Mouse (Mus musculus) neutrophil, adult 5-6 weeks (primary cell): ENCODE measurements around the gene Cd8b1. TPM values are rescaled to one million over a fixed set of nuclear protein-coding genes. Genes with fewer than 3 reads are reported as not detected.

Experiments used
- ATAC-seq: fragments of 151-379, 151-347 bp; 2 replicates; pipeline ENCODE4 v1.8.0; 2017; ENCODE audit warnings: mild to moderate bottlenecking, moderate TSS enrichment; ENCODE audit not compliant: insufficient number of reproducible peaks, poor library complexity, low FRiP score, severe bottlenecking; ENCODE audit errors: extremely low read depth
- total RNA-seq: library from RNA; stranded (forward); fragments of 200-1000 nt; gene quantifications from 2 replicates; pipeline ENCODE4 v1.2.3, GENCODE M21; 2017

Cd8b1 gene
- total RNA-seq, 1 experiment from 2014 or later = 47.8 TPM

GRCm38 (mm10) chr6:71339351-71339750, 16.8 kb downstream of the Cd8b1 start:
- ATAC-seq = no peak

DNA sequence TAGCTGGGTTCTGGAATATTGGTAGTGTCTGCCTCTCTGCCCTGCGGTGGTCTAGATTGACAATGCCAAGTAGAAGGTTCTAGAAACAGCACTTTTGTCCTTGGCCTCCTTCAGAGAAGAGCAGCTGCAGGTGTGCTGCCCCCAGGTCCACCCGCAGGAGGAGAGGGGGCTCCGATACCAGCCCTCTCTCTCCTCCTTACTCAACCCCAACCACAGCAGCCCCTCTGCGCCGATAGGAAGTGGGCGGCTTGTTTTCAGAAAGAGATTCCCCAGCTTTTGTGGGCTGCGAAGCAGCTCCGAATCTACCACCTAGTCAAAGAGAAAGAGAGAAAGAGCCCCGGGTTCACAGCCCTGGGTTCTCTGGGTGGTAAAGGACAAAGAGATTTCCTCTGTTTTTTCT, 18.6 kb downstream of the Cd8b1 start:
- no peak for ATAC-seq

- no peak for ATAC-seq
Observed at GRCm38 (mm10) chr6:71348006-71348405, 25.4 kb downstream of the Cd8b1 start.

GRCm38 (mm10) chr6:71351201-71351600, 28.6 kb downstream of the Cd8b1 start:
- no peak for ATAC-seq

GRCm38 (mm10) chr6:71352201-71352600, 29.6 kb downstream of the Cd8b1 start:
- no peak for ATAC-seq

GRCm38 (mm10) chr6:71352866-71353427, 30.4 kb downstream of the Cd8b1 start:
- no peak for ATAC-seq

DNA sequence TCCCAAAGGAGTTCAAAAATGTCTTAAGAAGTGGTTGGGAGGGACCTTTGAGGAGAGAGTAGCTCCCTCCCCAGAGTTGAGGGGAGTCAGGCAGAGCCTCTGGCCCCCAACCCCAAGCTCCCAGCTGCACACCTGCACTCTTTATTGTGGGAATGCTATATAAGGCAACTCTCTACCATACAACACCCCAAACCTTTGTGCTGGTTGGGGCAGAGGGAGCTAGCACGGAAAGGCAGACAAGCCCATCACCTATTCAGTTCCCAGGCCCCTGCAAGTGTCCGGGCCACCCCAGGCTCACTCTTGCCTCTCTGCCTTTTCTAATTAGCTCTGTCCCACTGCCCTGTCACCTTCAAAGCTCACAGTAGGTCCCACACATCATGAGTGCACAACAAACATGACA, 31.1 kb downstream of the Cd8b1 start:
- no peak for ATAC-seq

- ATAC-seq = no peak
Observed at GRCm38 (mm10) chr6:71357493-71357892, 34.9 kb downstream of the Cd8b1 start.

GRCm38 (mm10) chr6:71360221-71360620, 37.6 kb downstream of the Cd8b1 start:
- no peak for ATAC-seq

GRCm38 (mm10) chr6:71360751-71361150, 38.2 kb downstream of the Cd8b1 start:
- ATAC-seq = no peak

- ATAC-seq = no peak
Observed at GRCm38 (mm10) chr6:71361156-71361670, 38.6 kb downstream of the Cd8b1 start.

DNA sequence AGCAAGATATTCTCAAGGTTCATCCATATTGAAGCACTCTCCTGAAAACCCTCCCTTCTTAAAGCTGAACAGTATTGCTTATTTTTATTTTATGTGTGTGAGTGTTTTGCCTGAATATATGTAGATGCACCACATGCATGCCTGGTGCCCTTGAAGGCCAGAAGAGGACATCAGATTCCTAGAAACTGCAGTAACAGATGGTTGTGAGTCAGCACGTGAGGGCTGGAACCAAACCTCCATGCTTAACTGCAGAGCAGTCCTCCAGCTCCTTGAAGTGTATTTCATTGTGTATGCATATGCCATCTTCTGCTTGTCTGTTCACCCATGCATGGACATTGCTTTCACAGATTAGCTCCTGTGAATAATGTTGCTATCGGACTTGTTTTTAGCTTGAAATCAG, 41.4 kb downstream of the Cd8b1 start:
- ATAC-seq = no peak

- no peak for ATAC-seq
Observed at GRCm38 (mm10) chr6:71369416-71369815, 46.8 kb downstream of the Cd8b1 start.

DNA sequence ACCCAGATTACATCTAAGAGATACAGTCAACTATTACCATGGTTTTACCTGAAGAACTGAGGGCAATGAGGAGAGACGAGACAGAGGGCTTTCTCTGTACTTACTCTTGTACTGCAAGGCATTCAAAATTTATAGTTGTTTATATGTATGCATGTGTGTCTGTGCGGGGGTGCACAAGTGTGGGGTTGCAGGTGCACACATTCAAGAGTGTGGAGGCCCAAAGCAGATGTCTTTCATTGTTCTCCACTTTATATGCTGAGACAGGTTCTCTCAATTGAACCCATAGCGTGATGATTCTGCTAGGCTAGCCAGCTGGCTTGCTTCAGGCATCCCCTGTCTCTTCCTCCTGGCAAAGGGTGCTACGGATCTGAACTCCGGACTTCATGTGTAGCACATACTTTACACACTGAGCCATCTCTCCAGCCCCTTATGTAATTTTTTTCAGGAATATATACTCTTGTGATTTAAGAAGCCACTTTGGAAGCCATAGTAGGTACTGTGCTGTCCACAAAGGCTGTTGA, 48.6 kb downstream of the Cd8b1 start:
- no peak for ATAC-seq

DNA sequence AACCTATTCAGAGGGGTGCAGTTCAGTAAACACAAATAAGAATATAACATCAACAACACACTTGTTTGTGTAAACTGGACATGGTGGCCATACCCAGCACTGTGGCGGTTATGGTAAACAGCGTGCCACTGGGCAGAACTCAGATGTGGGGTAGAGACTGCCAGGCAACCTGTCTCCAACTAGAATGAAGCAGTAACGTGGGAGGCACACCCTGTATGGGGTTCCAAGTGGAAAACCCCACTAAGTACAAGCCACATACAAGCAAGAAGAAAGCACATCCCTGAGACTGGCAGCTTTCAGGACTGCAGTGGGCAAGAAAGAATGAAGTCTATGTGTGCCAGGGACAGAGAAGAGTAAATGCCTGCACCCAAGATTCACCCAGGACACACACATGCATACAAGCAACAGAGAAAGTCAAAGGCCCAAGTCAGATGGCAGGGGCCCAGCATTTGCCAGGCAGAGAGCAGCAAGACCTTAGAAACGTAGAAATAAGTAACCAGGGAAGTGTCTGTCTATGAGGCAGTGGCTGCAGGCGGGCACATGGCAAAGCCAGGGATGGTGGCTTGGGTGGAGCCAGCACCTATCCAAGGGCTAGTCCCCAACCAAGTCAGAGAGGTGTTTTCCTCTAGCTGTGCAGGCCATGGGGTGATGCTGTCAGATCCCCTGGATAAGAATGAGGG, 49.6 kb downstream of the Cd8b1 start:
- ATAC-seq = no peak

DNA sequence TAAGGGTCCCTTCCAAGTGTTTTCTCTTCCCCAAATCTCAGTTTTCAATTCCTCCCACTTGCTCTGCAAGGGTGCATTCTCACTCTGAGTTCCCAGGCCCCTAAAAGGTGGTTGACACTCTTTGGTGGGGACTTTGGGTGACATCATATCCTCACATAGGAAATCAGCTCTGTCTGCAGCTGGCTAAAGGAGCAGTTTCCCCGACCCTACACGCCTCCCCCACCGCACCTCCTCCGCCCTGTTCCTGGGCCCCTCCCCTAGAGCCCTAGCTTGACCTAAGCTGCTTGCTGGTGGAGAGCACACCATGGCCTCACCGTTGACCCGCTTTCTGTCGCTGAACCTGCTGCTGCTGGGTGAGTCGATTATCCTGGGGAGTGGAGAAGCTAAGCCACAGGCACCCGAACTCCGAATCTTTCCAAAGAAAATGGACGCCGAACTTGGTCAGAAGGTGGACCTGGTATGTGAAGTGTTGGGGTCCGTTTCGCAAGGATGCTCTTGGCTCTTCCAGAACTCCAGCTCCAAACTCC, 50.7 kb downstream of the Cd8b1 start, which contains the start of gene Cd8a:
Gene Cd8a (plus strand): TSS at position 179 of the 527 bp plus-strand sequence.
- no peak for ATAC-seq

GRCm38 (mm10) chr6:71374311-71374829, 51.8 kb downstream of the Cd8b1 start:
- ATAC-seq = no peak

DNA sequence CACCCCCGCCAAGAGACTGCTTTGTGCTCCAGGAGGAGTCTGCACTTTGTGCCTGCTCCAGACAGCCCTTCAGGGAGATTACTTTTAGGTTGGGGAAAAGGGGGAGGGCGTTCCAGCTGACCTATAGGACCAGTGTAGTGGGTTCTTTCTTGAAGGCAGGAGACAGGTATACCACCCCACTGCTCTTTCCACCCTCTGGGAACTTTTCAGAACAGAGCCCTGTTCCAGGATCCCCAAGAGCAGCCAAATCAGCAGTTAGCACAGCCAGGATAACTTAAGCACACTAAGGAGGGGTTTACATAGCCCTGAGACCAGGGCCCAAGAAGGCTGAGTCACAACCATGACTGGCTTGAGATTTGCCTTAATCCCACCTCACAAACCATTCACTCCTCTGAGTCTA, 52.3 kb downstream of the Cd8b1 start:
- ATAC-seq = no peak

DNA sequence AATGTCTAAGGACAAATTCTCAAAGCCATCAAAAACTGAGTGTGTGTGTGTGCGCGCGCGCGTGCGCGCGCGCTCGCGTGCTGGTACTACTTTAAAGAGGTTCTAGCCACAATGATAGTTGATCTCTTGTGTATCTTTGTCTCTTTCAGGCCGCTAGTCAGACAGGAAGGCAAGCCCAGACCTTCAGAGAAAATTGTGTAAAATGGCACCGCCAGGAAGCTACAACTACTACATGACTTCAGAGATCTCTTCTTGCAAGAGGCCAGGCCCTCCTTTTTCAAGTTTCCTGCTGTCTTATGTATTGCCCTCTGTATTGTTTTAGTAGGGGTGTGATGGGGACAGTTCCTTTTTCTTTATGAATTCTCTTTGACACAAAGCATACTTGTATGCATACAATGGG, 54.1 kb downstream of the Cd8b1 start:
- no peak for ATAC-seq

GRCm38 (mm10) chr6:71381654-71382053, 59.1 kb downstream of the Cd8b1 start:
- no peak for ATAC-seq
